Mouse (Mus musculus) liver, adult 2 months (tissue): Measurements from ENCODE around the gene Gprc5d. TPM values are rescaled to one million over a fixed set of nuclear protein-coding genes. Genes with fewer than 3 reads are reported as not detected.

Source experiments
- DNase-seq: peaks from one replicate; pipeline ENCODE4 v3.0.0-alpha.2; 2011; ENCODE audit warnings: low read depth, low spot score; ENCODE audit errors: extremely low read depth
- H3K27ac ChIP-seq: fragments of 200-500 bp; replicated peaks from 2 replicates; pipeline ENCODE4 v1.5.1; 2012; ENCODE audit warnings: low read depth, mild to moderate bottlenecking, control low read depth, inconsistent platforms, low read length; ENCODE audit not compliant: insufficient read depth
- H3K27me3 ChIP-seq: fragments of 200-500 bp; 2 replicates; pipeline ENCODE4 v1.6.1; 2012; ENCODE audit warnings: mild to moderate bottlenecking, moderate library complexity, low read length, inconsistent platforms; ENCODE audit not compliant: control insufficient read depth, insufficient read depth
- H3K36me3 ChIP-seq: fragments of 200-500 bp; 2 replicates; pipeline ENCODE4 v1.6.1; 2012; ENCODE audit warnings: low read length, inconsistent platforms; ENCODE audit not compliant: control insufficient read depth, insufficient read depth
- H3K4me1 ChIP-seq: fragments of 200-500 bp; 2 replicates; pipeline ENCODE4 v1.6.1; 2011; ENCODE audit warnings: low read length; ENCODE audit not compliant: control insufficient read depth, insufficient read depth
- H3K4me3 ChIP-seq: fragments of 200-500 bp; 2 replicates; pipeline ENCODE4 v1.5.1; 2011; ENCODE audit warnings: low read depth, mild to moderate bottlenecking, control low read depth, low read length, moderate library complexity; ENCODE audit not compliant: insufficient read depth
- H3K79me2 ChIP-seq: fragments of 200-500 bp; 2 replicates; pipeline ENCODE4 v1.6.1; 2012; ENCODE audit warnings: inconsistent platforms, mild to moderate bottlenecking, low read length, moderate library complexity; ENCODE audit not compliant: control insufficient read depth, insufficient read depth
- H3K9ac ChIP-seq: fragments of 200-500 bp; 2 replicates; pipeline ENCODE4 v1.6.1; 2012; ENCODE audit warnings: low read depth, mild to moderate bottlenecking, control low read depth, inconsistent platforms, low read length
- CTCF ChIP-seq: fragments of 200-500 bp; IDR thresholded peaks from 2 replicates; pipeline ENCODE4 v1.5.1; 2011; ENCODE audit warnings: low read depth, low read length, control low read depth
- POLR2A ChIP-seq: fragments of 200-500 bp; IDR thresholded peaks from 2 replicates; pipeline ENCODE4 v1.6.1; 2011; ENCODE audit warnings: low read length, control low read depth; ENCODE audit not compliant: insufficient read depth; ENCODE audit errors: extremely low read depth
- WGBS: fragments of 180-500 bp; shearing (Covaris S2); methylation state at CpG from one replicate; pipeline ENCODE4 v1.1.7; 2018; 5-methylcytosine and 5-hydroxymethylcytosine counted together
- polyA plus RNA-seq: library from polyadenylated mRNA; depleted of rRNA; stranded (reverse); fragments of >200 nt; gene quantifications from 2 replicates; pipeline ENCODE4 v1.2.3, GENCODE M21; 2012
- total RNA-seq: library from RNA; depleted of rRNA; stranded (reverse); fragments of >200 nt; gene quantifications from 2 replicates; pipeline ENCODE4 v1.2.3, GENCODE M21; 2014

Gprc5d gene
- total and polyA plus RNA-seq, 2 experiments: 0.17 TPM; not detected in 1

GRCm38 (mm10) chr6:135135735-135136134 is 17.7 kb upstream of the Gprc5d start:
- Histone ChIP-seq H3K4me1 (no peaks in the 10 kb centered on the region), H3K4me3 (no peak overlapping the region), H3K27ac (no peak overlapping the region), H3K9ac (no peak overlapping the region), H3K79me2 (no peaks in the 10 kb centered on the region), H3K27me3 (no peaks in the 10 kb centered on the region), H3K36me3 (peaks cover 41% of the 10 kb centered on the region)
- 85% methylated on average over 4 of the region's 4 CpGs for WGBS
- DNase-seq: no peak
- TF ChIP-seq POLR2A (no peak), CTCF (no peak)

- Histone ChIP-seq H3K4me1 (no peaks in the 10 kb centered on the region), H3K27me3 (no peaks in the 10 kb centered on the region), H3K36me3 (peaks cover 21% of the 10 kb centered on the region), H3K79me2 (no peaks in the 10 kb centered on the region), H3K4me3 (no peak overlapping the region), H3K27ac (no peak overlapping the region), H3K9ac (no peak overlapping the region)
- no peak for DNase-seq
- no peak for TF ChIP-seq POLR2A
- no peak for TF ChIP-seq CTCF
- WGBS: 94% methylated on average over 9 of the region's 9 CpGs
Measured at GRCm38 (mm10) chr6:135133486-135133885, 15.4 kb upstream of the Gprc5d start.

- 65% methylated on average over 7 of the region's 7 CpGs for WGBS
- Histone ChIP-seq H3K79me2 (no peaks in the 10 kb centered on the region), H3K4me1 (no peaks in the 10 kb centered on the region), H3K9ac (no peak overlapping the region), H3K4me3 (no peak overlapping the region), H3K27ac (no peak overlapping the region), H3K27me3 (no peaks in the 10 kb centered on the region), H3K36me3 (peaks cover 17% of the 10 kb centered on the region)
- DNase-seq: no peak
- TF ChIP-seq CTCF: no peak
- no peak for TF ChIP-seq POLR2A
Measured at GRCm38 (mm10) chr6:135133086-135133485, 15.0 kb upstream of the Gprc5d start.

- Histone ChIP-seq H3K79me2 (no peaks in the 10 kb centered on the region), H3K4me1 (no peaks in the 10 kb centered on the region), H3K27ac (no peak overlapping the region), H3K36me3 (no peaks in the 10 kb centered on the region), H3K4me3 (no peak overlapping the region), H3K27me3 (no peaks in the 10 kb centered on the region), H3K9ac (no peak overlapping the region)
- 63% methylated on average over 5 of the region's 5 CpGs for WGBS
- TF ChIP-seq POLR2A (no peak), CTCF (no peak)
- DNase-seq: no peak
Measured at GRCm38 (mm10) chr6:135124755-135125380, 6.8 kb upstream of the Gprc5d start.

- DNase-seq: no peak
- WGBS: 89% methylated on average over 8 of the region's 8 CpGs
- Histone ChIP-seq H3K4me1 (no peaks in the 10 kb centered on the region), H3K27ac (no peak overlapping the region), H3K4me3 (no peak overlapping the region), H3K79me2 (no peaks in the 10 kb centered on the region), H3K27me3 (no peaks in the 10 kb centered on the region), H3K36me3 (no peaks in the 10 kb centered on the region), H3K9ac (no peak overlapping the region)
- no peak for TF ChIP-seq CTCF
- no peak for TF ChIP-seq POLR2A
Measured at GRCm38 (mm10) chr6:135116479-135116878, 1.6 kb downstream of the Gprc5d start.

- no peak overlapping the region for H3K27ac ChIP-seq
- no peak overlapping the region for H3K9ac ChIP-seq
- no peaks in the 10 kb centered on the region for H3K4me1 ChIP-seq
- H3K4me3 ChIP-seq: no peak overlapping the region
- TF ChIP-seq POLR2A (no peak), CTCF (no peak)
- no peaks in the 10 kb centered on the region for H3K79me2 ChIP-seq
- H3K36me3 ChIP-seq: no peaks in the 10 kb centered on the region
- no peaks in the 10 kb centered on the region for H3K27me3 ChIP-seq
- 40% methylated on average over 6 of the region's 6 CpGs for WGBS
- DNase-seq: no peak
Measured at GRCm38 (mm10) chr6:135113114-135113436, 5.0 kb downstream of the Gprc5d start.
